Mouse (Mus musculus) forebrain, embryonic 11.5 days (tissue): ENCODE measurements around the gene Hc. TPM values are rescaled to one million over a fixed set of nuclear protein-coding genes. Genes with fewer than 3 reads are reported as not detected.

Source experiments
- ATAC-seq: fragments of 200-750 bp; cut with Nextera tagmentation; replicated peaks from 2 replicates; pipeline ENCODE4 v1.8.0; 2017; ENCODE audit warnings: moderate TSS enrichment; ENCODE audit not compliant: low FRiP score
- DNase-seq: peaks from one replicate; pipeline ENCODE4 v3.0.0-alpha.2; 2017; ENCODE audit warnings: low spot score
- H3K27ac ChIP-seq: fragments of 300-500 bp; sonication (generic); 2 replicates; pipeline ENCODE4 v1.5.1; 2014; ENCODE audit warnings: low read depth, low read length
- H3K27me3 ChIP-seq: fragments of 300-500 bp; sonication (generic); 2 replicates; pipeline ENCODE4 v1.6.1; 2014; ENCODE audit warnings: mild to moderate bottlenecking, low read length, mixed read lengths; ENCODE audit not compliant: control insufficient read depth, insufficient read depth
- H3K36me3 ChIP-seq: fragments of 300-500 bp; sonication (generic); 2 replicates; pipeline ENCODE4 v1.6.1; 2014; ENCODE audit warnings: mild to moderate bottlenecking, low read length, moderate library complexity, mixed read lengths; ENCODE audit not compliant: control insufficient read depth, insufficient read depth
- H3K4me1 ChIP-seq: fragments of 300-500 bp; sonication (generic); replicated peaks from 2 replicates; pipeline ENCODE4 v1.6.1; 2014; ENCODE audit warnings: low read length, mixed read lengths; ENCODE audit not compliant: control insufficient read depth, insufficient read depth
- H3K4me2 ChIP-seq: fragments of 300-500 bp; sonication (generic); 2 replicates; pipeline ENCODE4 v1.6.1; 2014; ENCODE audit warnings: low read depth, mild to moderate bottlenecking, low read length, moderate library complexity, mixed read lengths; ENCODE audit not compliant: severe bottlenecking
- H3K4me3 ChIP-seq: fragments of 300-500 bp; sonication (generic); 2 replicates; pipeline ENCODE4 v1.5.1; 2014; ENCODE audit warnings: low read depth, low read length
- H3K9ac ChIP-seq: fragments of 300-500 bp; sonication (generic); 2 replicates; pipeline ENCODE4 v1.6.1; 2014; ENCODE audit warnings: low read length
- H3K9me3 ChIP-seq: fragments of 300-500 bp; sonication (generic); 2 replicates; pipeline ENCODE4 v1.6.1; 2016; ENCODE audit warnings: low read length, mixed read lengths; ENCODE audit not compliant: control insufficient read depth
- WGBS: fragments of 180-500 bp; shearing (Covaris S2); extraction: QIAGEN DNeasy Blood & Tissue Kit; methylation state at CpG from one replicate; pipeline ENCODE4 v1.1.7; 2014; 5-methylcytosine and 5-hydroxymethylcytosine counted together
- polyA plus RNA-seq: library from polyadenylated mRNA; unstranded; fragments of >200 nt; fragmentation: Nextera tagmentation; extraction: Ambion mirVana; gene quantifications from 2 replicates; pipeline ENCODE4 v1.2.1, GENCODE M21; 2014

Hc gene
- polyA plus RNA-seq, 1 experiment from 2014 or later: 0.76 TPM

GRCm38 (mm10) chr2:35038580-35039375, 22.5 kb downstream of the Hc start:
- Histone ChIP-seq H3K27ac (no peak overlapping the region), H3K9me3 (no peaks in the 10 kb centered on the region), H3K4me3 (no peak overlapping the region), H3K9ac (no peak overlapping the region), H3K4me1 (no peaks in the 10 kb centered on the region), H3K4me2 (no peak overlapping the region), H3K27me3 (no peaks in the 10 kb centered on the region), H3K36me3 (no peaks in the 10 kb centered on the region)
- ATAC-seq: no peak
- 89% methylated on average over 9 of the region's 9 CpGs for WGBS
- no peak for DNase-seq

GRCm38 (mm10) chr2:35024646-35025154, 36.5 kb downstream of the Hc start:
- Histone ChIP-seq H3K27ac (no peak overlapping the region), H3K9ac (no peak overlapping the region), H3K4me3 (no peak overlapping the region), H3K4me1 (no peaks in the 10 kb centered on the region), H3K4me2 (no peak overlapping the region), H3K36me3 (no peaks in the 10 kb centered on the region), H3K9me3 (no peaks in the 10 kb centered on the region), H3K27me3 (no peaks in the 10 kb centered on the region)
- 83% methylated on average over 3 of the region's 3 CpGs for WGBS
- no peak for ATAC-seq
- no peak for DNase-seq

GRCm38 (mm10) chr2:35021806-35022205, 39.4 kb downstream of the Hc start:
- no peaks in the 10 kb centered on the region for H3K36me3 ChIP-seq
- no peak overlapping the region for H3K4me3 ChIP-seq
- DNase-seq (no peak), ATAC-seq (no peak)
- no peak overlapping the region for H3K27ac ChIP-seq
- no peaks in the 10 kb centered on the region for H3K9me3 ChIP-seq
- no peaks in the 10 kb centered on the region for H3K4me1 ChIP-seq
- H3K9ac ChIP-seq: no peak overlapping the region
- WGBS: 80% methylated on average over 5 of the region's 5 CpGs
- no peak overlapping the region for H3K4me2 ChIP-seq
- H3K27me3 ChIP-seq: no peaks in the 10 kb centered on the region

GRCm38 (mm10) chr2:35015861-35016260, 45.4 kb downstream of the Hc start:
- Histone ChIP-seq H3K27ac (no peak overlapping the region), H3K9me3 (no peaks in the 10 kb centered on the region), H3K9ac (no peak overlapping the region), H3K4me1 (no peaks in the 10 kb centered on the region), H3K36me3 (no peaks in the 10 kb centered on the region), H3K4me3 (no peak overlapping the region), H3K27me3 (no peaks in the 10 kb centered on the region), H3K4me2 (no peak overlapping the region)
- DNase-seq: no peak
- WGBS: 46% methylated on average over 6 of the region's 6 CpGs
- ATAC-seq: no peak

- Histone ChIP-seq H3K4me1 (no peaks in the 10 kb centered on the region), H3K36me3 (no peaks in the 10 kb centered on the region), H3K4me3 (no peak overlapping the region), H3K27me3 (no peaks in the 10 kb centered on the region), H3K9ac (no peak overlapping the region), H3K27ac (no peak overlapping the region), H3K9me3 (no peaks in the 10 kb centered on the region), H3K4me2 (no peak overlapping the region)
- DNase-seq (no peak), ATAC-seq (no peak)
- WGBS: 92% methylated on average over 8 of the region's 8 CpGs
Measured at GRCm38 (mm10) chr2:35011649-35012048, 49.6 kb downstream of the Hc start.

GRCm38 (mm10) chr2:34998956-34999355, 62.3 kb downstream of the Hc start:
- H3K4me1 ChIP-seq: peaks cover 3% of the 10 kb centered on the region
- no peaks in the 10 kb centered on the region for H3K9me3 ChIP-seq
- ATAC-seq: no peak
- H3K27me3 ChIP-seq: no peaks in the 10 kb centered on the region
- DNase-seq: no peak
- H3K4me2 ChIP-seq: no peak overlapping the region
- H3K9ac ChIP-seq: no peak overlapping the region
- 79% methylated on average over 9 of the region's 9 CpGs for WGBS
- no peak overlapping the region for H3K27ac ChIP-seq
- no peaks in the 10 kb centered on the region for H3K36me3 ChIP-seq
- H3K4me3 ChIP-seq: no peak overlapping the region

- Histone ChIP-seq H3K36me3 (no peaks in the 10 kb centered on the region), H3K4me3 (no peak overlapping the region), H3K9ac (no peak overlapping the region), H3K27me3 (no peaks in the 10 kb centered on the region), H3K4me2 (no peak overlapping the region), H3K9me3 (no peaks in the 10 kb centered on the region), H3K4me1 (peaks cover 11% of the 10 kb centered on the region), H3K27ac (no peak overlapping the region)
- WGBS: 86% methylated on average over 5 of the region's 5 CpGs
- DNase-seq (no peak), ATAC-seq (no peak)
Measured at GRCm38 (mm10) chr2:34996506-34996905, 64.7 kb downstream of the Hc start.

GRCm38 (mm10) chr2:34993696-34994356, 67.4 kb downstream of the Hc start:
- Histone ChIP-seq H3K4me3 (no peak overlapping the region), H3K27ac (peak overlapping the region; percentile 71), H3K4me2 (no peak overlapping the region), H3K9ac (0 out of 2 replicates have a peak overlapping the region, but pooled peaks have one; percentile 9), H3K4me1 (peaks cover 11% of the 10 kb centered on the region), H3K36me3 (no peaks in the 10 kb centered on the region), H3K27me3 (no peaks in the 10 kb centered on the region), H3K9me3 (no peaks in the 10 kb centered on the region)
- DNase-seq: no peak
- WGBS: 40% methylated on average over 5 of the region's 5 CpGs
- ATAC-seq: no peak
